Mouse (Mus musculus) spleen, adult 2 months (tissue): Measurements from ENCODE around the gene Prpf6. TPM values are rescaled to one million over a fixed set of nuclear protein-coding genes. Genes with fewer than 3 reads are reported as not detected.
A peak's percentile ranks its signal among the peaks of the same experiment; 100 is the strongest.

Experiments
- DNase-seq, 2 experiments: peaks; one replicate each; pipeline versions ENCODE4 v3.0.0 to v3.0.0-alpha.2; 2012 to 2021; ENCODE audit warnings: low spot score in 2 of 2, low read depth in 1 of 2
- H3K27ac ChIP-seq: fragments of 200-500 bp; 2 replicates; pipeline ENCODE4 v1.5.1; 2012; ENCODE audit warnings: low read length, inconsistent platforms; ENCODE audit not compliant: insufficient read depth
- H3K27me3 ChIP-seq: fragments of 200-500 bp; 2 replicates; pipeline ENCODE4 v1.6.1; 2012; ENCODE audit warnings: mild to moderate bottlenecking, moderate library complexity, low read length, inconsistent platforms; ENCODE audit not compliant: control insufficient read depth, insufficient read depth
- H3K36me3 ChIP-seq: fragments of 200-500 bp; 2 replicates; pipeline ENCODE4 v1.6.1; 2012; ENCODE audit warnings: mild to moderate bottlenecking, low read length, inconsistent platforms; ENCODE audit not compliant: control insufficient read depth, insufficient read depth
- H3K4me1 ChIP-seq: fragments of 200-500 bp; 2 replicates; pipeline ENCODE4 v1.6.1; 2011; ENCODE audit warnings: inconsistent platforms; ENCODE audit not compliant: control insufficient read depth, insufficient read depth, insufficient read length
- H3K4me3 ChIP-seq: fragments of 200-500 bp; 2 replicates; pipeline ENCODE4 v1.5.1; 2011; ENCODE audit warnings: mild to moderate bottlenecking, inconsistent platforms; ENCODE audit not compliant: insufficient read depth, insufficient read length; ENCODE audit errors: extremely low read depth
- CTCF ChIP-seq: fragments of 200-500 bp; IDR thresholded peaks from 2 replicates; pipeline ENCODE4 v1.5.1; 2011; ENCODE audit warnings: mild to moderate bottlenecking, inconsistent platforms; ENCODE audit not compliant: insufficient read depth, insufficient read length, insufficient replicate concordance; ENCODE audit errors: extremely low read depth
- POLR2A ChIP-seq: fragments of 200-500 bp; IDR thresholded peaks from 2 replicates; pipeline ENCODE4 v1.6.1; 2011; ENCODE audit warnings: low read depth, low read length, inconsistent platforms
- WGBS: fragments of 180-500 bp; shearing (Covaris S2); methylation state at CpG from one replicate; pipeline ENCODE4 v1.1.7; 2018; 5-methylcytosine and 5-hydroxymethylcytosine counted together
- polyA plus RNA-seq: library from polyadenylated mRNA; depleted of rRNA; stranded (reverse); fragments of >200 nt; gene quantifications from 2 replicates; pipeline ENCODE4 v1.2.3, GENCODE M21; 2012

Prpf6 gene
- polyA plus RNA-seq, 1 experiment = 11.6 TPM

GRCm38 (mm10) chr2:181644361-181644760 lies 52.7 kb downstream of the Prpf6 start:
- no peaks in the 10 kb centered on the region for H3K27me3 ChIP-seq
- DNase-seq = peak; percentile 27 to 29
- H3K4me3 ChIP-seq = no peak overlapping the region
- peaks cover 37% of the 10 kb centered on the region for H3K36me3 ChIP-seq
- peak; percentile 38; the same call in 1 of the 2 replicates for TF ChIP-seq CTCF
- TF ChIP-seq POLR2A = no peak
- no peaks in the 10 kb centered on the region for H3K4me1 ChIP-seq
- H3K27ac ChIP-seq = no peak overlapping the region
- WGBS = 85% methylated on average over 2 of the region's 2 CpGs

GRCm38 (mm10) chr2:181645666-181646065 lies 54.0 kb downstream of the Prpf6 start:
- Histone ChIP-seq H3K4me3 (no peak overlapping the region), H3K4me1 (no peaks in the 10 kb centered on the region), H3K27me3 (no peaks in the 10 kb centered on the region), H3K27ac (no peak overlapping the region), H3K36me3 (peaks cover 39% of the 10 kb centered on the region)
- WGBS = 94% methylated on average over 3 of the region's 3 CpGs
- DNase-seq = no peak
- TF ChIP-seq CTCF = no peak
- TF ChIP-seq POLR2A = no peak

GRCm38 (mm10) chr2:181646626-181647472 lies 55.2 kb downstream of the Prpf6 start:
- no peak for DNase-seq
- Histone ChIP-seq H3K27me3 (no peaks in the 10 kb centered on the region), H3K36me3 (peaks cover 39% of the 10 kb centered on the region), H3K4me3 (no peak overlapping the region), H3K27ac (no peak overlapping the region), H3K4me1 (no peaks in the 10 kb centered on the region)
- WGBS = 92% methylated on average over 6 of the region's 6 CpGs
- TF ChIP-seq CTCF = no peak
- no peak for TF ChIP-seq POLR2A

- no peak overlapping the region for H3K27ac ChIP-seq
- no peak for TF ChIP-seq POLR2A
- TF ChIP-seq CTCF = no peak
- H3K4me1 ChIP-seq = no peaks in the 10 kb centered on the region
- DNase-seq = no peak
- no peaks in the 10 kb centered on the region for H3K27me3 ChIP-seq
- no peak overlapping the region for H3K4me3 ChIP-seq
- WGBS = 96% methylated on average over 10 of the region's 10 CpGs
- peaks cover 45% of the 10 kb centered on the region for H3K36me3 ChIP-seq
Observed at GRCm38 (mm10) chr2:181648926-181649325, 57.3 kb downstream of the Prpf6 start.

GRCm38 (mm10) chr2:181653065-181653464 lies 61.4 kb downstream of the Prpf6 start:
- TF ChIP-seq POLR2A (no peak), CTCF (no peak)
- Histone ChIP-seq H3K36me3 (peaks cover 47% of the 10 kb centered on the region), H3K4me3 (no peak overlapping the region), H3K27me3 (no peaks in the 10 kb centered on the region), H3K27ac (no peak overlapping the region), H3K4me1 (no peaks in the 10 kb centered on the region)
- DNase-seq = no peak

- no peaks in the 10 kb centered on the region for H3K27me3 ChIP-seq
- 97% methylated on average over 1 of the region's 1 CpGs for WGBS
- no peak overlapping the region for H3K27ac ChIP-seq
- TF ChIP-seq POLR2A (no peak), CTCF (no peak)
- H3K4me3 ChIP-seq = no peak overlapping the region
- peaks cover 42% of the 10 kb centered on the region for H3K36me3 ChIP-seq
- no peak for DNase-seq
- H3K4me1 ChIP-seq = no peaks in the 10 kb centered on the region
Observed at GRCm38 (mm10) chr2:181653523-181653922, 61.9 kb downstream of the Prpf6 start.

GRCm38 (mm10) chr2:181656734-181657133 lies 65.1 kb downstream of the Prpf6 start, which contains the start of gene Gm29797:
Gm29797 (plus strand) TSS chr2:181657034.
- Histone ChIP-seq H3K4me1 (peaks cover 4% of the 10 kb centered on the region; the same call in 1 of the 2 replicates), H3K27me3 (no peaks in the 10 kb centered on the region)
- TF ChIP-seq CTCF = no peak
- no peak for TF ChIP-seq POLR2A

More at GRCm38 (mm10) chr2:181656734-181657133, 65.1 kb downstream of the Prpf6 start, which contains the start of gene Gm29797:
- Histone ChIP-seq H3K4me3 (no peak within 1 kb of the TSS), H3K27ac (no peak within 1 kb of the TSS), H3K36me3 (peaks cover 26% of the 10 kb centered on the region)
- DNase-seq = no peak
- 86% methylated on average over 3 of the region's 3 CpGs for WGBS
